15 mouse cellular contexts compared by ENCODE assay signal in the genomic region with DNA sequence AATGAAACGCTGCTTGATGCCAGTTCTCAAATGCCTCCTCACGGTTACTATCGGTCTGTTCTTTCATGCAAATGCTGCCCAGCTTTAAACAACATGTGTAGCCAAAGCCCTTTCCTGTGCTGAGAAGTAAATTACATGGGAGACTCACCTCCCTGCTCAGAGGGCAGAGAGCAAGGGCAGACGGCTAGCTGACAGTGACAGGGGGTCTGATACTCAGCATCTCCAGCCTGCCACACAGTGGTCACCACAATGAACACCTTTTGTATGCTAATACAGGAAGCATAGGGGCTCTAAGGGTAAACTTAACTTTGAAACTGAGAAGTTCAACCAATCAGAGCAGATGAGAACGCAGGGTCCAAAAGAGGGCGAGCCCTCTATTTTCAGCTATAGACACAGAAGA.
A peak's percentile ranks its signal among the peaks of the same experiment; 100 is the strongest.
DNase-seq lines count a peak whose midpoint lies in the region; TF ChIP-seq lines count a peak whose summit lies in the region.
"Had no signal": no experiment of that assay in that cellular context is flagged by ENCODE, and none has a peak within 500 bp of the region (broad histone marks: within the 10 kb centered on the region; RNA-seq: fewer than 3 reads in every experiment).

No protein-coding gene starts in this region.

- TF ChIP-seq POLR2A in ES-Bruce4 (IDR thresholded peaks at IDR 0.05; ENCODE audit: insufficient read depth, low read length), result no peak

- no peak overlapping the region for H3K4me3 ChIP-seq in ES-Bruce4 (ENCODE audit: low read depth, low read length)
- H3K4me3 ChIP-seq: embryonic facial prominence, embryonic 15.5 days had no signal

- 0 out of 2 replicates have a peak, but pooled peaks have one; percentile 7 for TF ChIP-seq EP300 in ES-Bruce4 (IDR thresholded peaks at IDR 0.05; ENCODE audit: insufficient read depth, low read depth, low read length)

- no peak for TF ChIP-seq CTCF in ES-Bruce4 (IDR thresholded peaks at IDR 0.05; ENCODE audit: low read depth, low read length)

- DNase-seq in cerebellum, postnatal 10 days, result peak; percentile 42 to 52
- no peak for DNase-seq in cerebellum, postnatal 4 days (ENCODE audit: low spot score in 2 of 2)
- peak; percentile 28 for DNase-seq in kidney, postnatal 10 days
- no peak for DNase-seq in kidney, adult 9 months
- peak; percentile 35 for DNase-seq in embryo, embryonic 11 days
- no peak for DNase-seq in frontal cortex, adult 2 months (ENCODE audit: extremely low spot score in 1 of 2, low spot score in 1 of 2)
- DNase-seq in spleen, adult 12 weeks (ENCODE audit: low spot score), result no peak
- DNase-seq: adrenal gland, adult 2 months; cerebellum, adult 11 months; heart, postnatal 14 days; kidney, adult 11 months; lung, postnatal 36 days had no signal

- H3K36me3 ChIP-seq in ES-Bruce4 (ENCODE audit: control insufficient read depth, insufficient read depth, low read length, poor library complexity, severe bottlenecking), result no peaks in the 10 kb centered on the region
- H3K36me3 ChIP-seq: embryonic facial prominence, embryonic 15.5 days had no signal

- peaks cover 1% of the 10 kb centered on the region; the same call in 1 of the 2 replicates for H3K9me3 ChIP-seq in ES-Bruce4 (replicated peaks; ENCODE audit: control insufficient read depth, insufficient read depth, low read length, poor library complexity, severe bottlenecking)
- H3K9me3 ChIP-seq: embryonic facial prominence, embryonic 15.5 days had no signal

- H3K9ac ChIP-seq in ES-Bruce4 (ENCODE audit: low read depth, poor library complexity, severe bottlenecking), result no peak overlapping the region
- H3K9ac ChIP-seq: embryonic facial prominence, embryonic 15.5 days had no signal

- no peak overlapping the region for H3K27ac ChIP-seq in ES-Bruce4 (ENCODE audit: insufficient read depth, low read length)
- H3K27ac ChIP-seq: embryonic facial prominence, embryonic 15.5 days had no signal

- no peaks in the 10 kb centered on the region for H3K27me3 ChIP-seq in ES-Bruce4 (ENCODE audit: control insufficient read depth, insufficient read depth, low read length, poor library complexity, severe bottlenecking)
- H3K27me3 ChIP-seq: embryonic facial prominence, embryonic 15.5 days; Patski had no signal

- H3K4me1 ChIP-seq in ES-Bruce4 (ENCODE audit: control insufficient read depth, insufficient read depth, low read length), result peaks cover 1% of the 10 kb centered on the region
- H3K4me1 ChIP-seq: embryonic facial prominence, embryonic 15.5 days had no signal

Comparison
In these comparisons a context has a peak if more than half of its experiments do, and no peak if none do; other contexts are left out.
1. DNase-seq: peak in cerebellum, postnatal 10 days (2 of 2), kidney, postnatal 10 days (single experiment) and embryo, embryonic 11 days (single experiment); none in cerebellum, postnatal 4 days (0 of 2), kidney, adult 9 months (single experiment), frontal cortex, adult 2 months (0 of 2) and spleen, adult 12 weeks (single experiment).